Mouse (Mus musculus) spleen, postnatal 14 days (tissue): ENCODE data around the gene Pax8.

ENCODE experiments used
- DNase-seq, 2 experiments: peaks; one replicate each; pipeline ENCODE4 v3.0.0; 2021 to 2022; ENCODE audit warnings: low spot score in 2 of 2

Gene Pax8

DNA sequence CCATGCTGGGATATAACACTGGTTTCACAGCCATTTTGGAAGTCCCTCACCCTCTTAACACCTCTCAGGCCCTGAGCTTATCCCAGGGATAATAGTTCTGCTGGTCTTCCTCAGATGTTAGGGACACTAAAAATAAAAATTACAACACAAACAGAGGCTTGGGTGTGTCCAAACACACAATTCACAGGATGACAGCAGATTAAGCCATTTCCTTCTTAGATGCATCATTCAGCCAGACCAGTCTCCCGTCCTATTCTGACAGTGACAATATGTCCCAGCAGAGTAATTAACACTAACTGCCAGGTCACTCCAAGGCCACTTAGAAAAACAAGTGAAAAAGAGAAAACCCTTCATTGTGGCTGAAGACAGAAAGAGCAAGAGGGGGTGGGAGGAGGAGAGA, 8.2 kb downstream of the Pax8 start:
- no peak for DNase-seq

GRCm38 (mm10) chr2:24460808-24461127, 14.6 kb downstream of the Pax8 start:
- no peak for DNase-seq

- DNase-seq, result no peak
These were observed 15.1 kb downstream of the Pax8 start for GRCm38 (mm10) chr2:24460112-24460807.

- no peak for DNase-seq
These were observed 18.6 kb downstream of the Pax8 start for GRCm38 (mm10) chr2:24456841-24457240.

GRCm38 (mm10) chr2:24455057-24455855, 20.1 kb downstream of the Pax8 start:
- DNase-seq, result no peak

GRCm38 (mm10) chr2:24454429-24455011, 20.9 kb downstream of the Pax8 start:
- DNase-seq, result no peak

- DNase-seq, result no peak
These were observed 22.2 kb downstream of the Pax8 start for GRCm38 (mm10) chr2:24453206-24453605.

- DNase-seq, result no peak
These were observed 26.3 kb downstream of the Pax8 start for GRCm38 (mm10) chr2:24449111-24449510.

- no peak for DNase-seq
These were observed 32.1 kb downstream of the Pax8 start for GRCm38 (mm10) chr2:24443256-24443790.

DNA sequence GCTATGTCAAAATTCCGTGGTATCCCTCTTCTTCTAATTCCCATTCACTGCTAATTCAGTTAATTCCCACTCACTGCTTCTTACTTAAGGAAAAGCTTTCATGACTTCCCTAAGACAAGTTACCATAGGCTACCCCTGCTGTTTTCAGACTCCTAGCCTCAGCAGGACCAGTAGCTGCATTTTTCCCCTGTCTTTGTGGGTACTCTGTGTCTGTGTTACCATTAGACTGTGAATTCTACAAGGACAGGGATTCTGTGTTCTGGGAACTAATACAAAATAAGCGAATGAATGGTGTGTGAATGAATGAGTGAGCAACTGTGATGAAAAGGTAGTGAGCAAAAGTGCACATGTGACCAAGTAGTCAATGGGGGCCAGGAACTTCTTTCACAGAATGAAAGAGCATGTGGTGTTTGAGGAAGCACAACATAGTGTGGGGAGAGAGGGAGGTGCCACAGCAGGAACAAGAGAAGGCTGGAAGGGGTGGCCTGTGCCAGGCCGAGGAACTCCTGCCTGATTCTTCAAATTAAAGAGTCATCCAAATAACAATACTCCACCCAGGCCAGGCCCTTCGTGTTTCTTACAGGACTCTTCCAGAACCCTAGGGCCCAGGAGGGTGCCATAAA, 33.0 kb downstream of the Pax8 start:
- no peak for DNase-seq

GRCm38 (mm10) chr2:24441899-24442298, 33.5 kb downstream of the Pax8 start:
- DNase-seq, result no peak

GRCm38 (mm10) chr2:24440056-24440455, 35.3 kb downstream of the Pax8 start:
- no peak for DNase-seq

- no peak for DNase-seq
These were observed 39.7 kb downstream of the Pax8 start for GRCm38 (mm10) chr2:24435699-24436098.

GRCm38 (mm10) chr2:24434670-24435069, 40.7 kb downstream of the Pax8 start:
- DNase-seq, result no peak

DNA sequence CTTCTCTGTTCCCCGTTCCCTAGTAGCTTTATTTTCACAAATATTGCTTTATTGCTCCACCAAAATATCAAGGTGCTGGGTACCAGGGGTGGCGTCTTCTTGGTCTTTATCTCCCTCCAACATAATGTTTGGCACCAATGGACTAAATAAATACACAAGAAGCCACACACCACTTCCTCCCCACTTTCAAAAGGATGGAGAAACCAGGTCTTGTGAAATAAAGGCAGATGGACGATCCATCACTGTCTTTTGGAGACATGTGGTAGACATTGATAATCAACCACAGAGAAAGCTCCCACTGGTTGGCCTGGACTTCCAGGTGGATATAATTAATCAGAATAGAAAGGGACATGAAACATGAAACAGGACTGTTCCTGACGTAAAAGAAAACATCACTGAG, 45.6 kb downstream of the Pax8 start:
- no peak for DNase-seq

GRCm38 (mm10) chr2:24427866-24428675, 47.3 kb downstream of the Pax8 start:
- no peak for DNase-seq

- no peak for DNase-seq
These were observed 49.8 kb downstream of the Pax8 start for GRCm38 (mm10) chr2:24425630-24426029.

DNA sequence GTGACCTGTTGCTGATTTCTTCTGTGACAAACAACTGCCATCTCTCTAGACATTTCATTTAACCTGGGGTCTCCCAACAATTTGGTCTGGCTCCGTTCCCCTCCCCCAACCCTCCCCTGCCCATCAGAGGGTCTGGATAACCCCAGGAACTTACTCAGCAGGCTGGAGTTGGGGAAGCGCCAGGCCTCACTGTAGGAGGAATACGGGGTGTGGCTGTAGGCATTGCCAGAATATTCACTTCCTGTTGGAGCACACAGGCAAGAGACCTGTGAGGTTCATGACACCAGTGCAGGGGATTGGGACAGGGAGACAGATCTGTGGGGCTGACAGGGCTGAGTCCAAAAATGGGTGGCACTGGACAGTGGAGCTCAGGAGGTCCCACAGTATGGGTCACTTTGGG, 52.6 kb downstream of the Pax8 start:
- DNase-seq, result no peak

DNA sequence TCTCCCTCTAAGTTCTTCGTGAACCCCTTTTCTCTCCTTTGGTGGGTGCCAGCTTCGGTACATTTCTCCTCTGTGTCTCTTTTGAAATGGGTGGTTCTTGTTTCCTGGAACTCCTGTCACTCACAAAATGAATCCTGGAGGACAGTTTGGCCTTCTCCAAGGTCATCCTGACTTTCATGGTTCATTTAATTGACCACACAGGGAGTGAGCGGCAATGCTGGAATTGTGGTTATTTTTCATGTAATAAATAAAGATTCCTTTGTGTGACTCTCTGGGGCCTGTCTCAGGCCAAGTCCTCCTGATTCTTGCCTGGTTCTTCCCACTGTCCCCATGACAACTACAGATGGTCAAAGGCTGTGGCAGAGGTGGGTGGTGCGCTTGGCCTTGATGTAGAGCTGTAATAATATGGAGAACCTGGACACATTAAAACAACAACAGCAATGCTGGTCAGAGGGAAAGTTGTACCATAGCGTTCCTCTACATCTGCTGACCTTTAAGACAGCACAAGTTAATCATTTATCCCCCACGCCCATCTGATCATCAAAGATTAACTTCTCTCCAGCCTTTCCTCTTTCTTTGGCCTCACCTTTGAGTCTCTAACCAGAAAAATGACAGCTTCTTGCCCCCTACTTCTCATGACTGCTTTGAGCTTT, 54.1 kb downstream of the Pax8 start:
- DNase-seq, result no peak

- no peak for DNase-seq
These were observed 57.8 kb downstream of the Pax8 start for GRCm38 (mm10) chr2:24417564-24417963.

- DNase-seq, result no peak
These were observed 58.3 kb downstream of the Pax8 start for GRCm38 (mm10) chr2:24417106-24417505.
